Mouse (Mus musculus): ENCODE measurements around the gene Dhx9.

GRCm38 (mm10) chr1:153431701-153432100 is 55.8 kb downstream of the Dhx9 start:
- no peak for TF ChIP-seq CTCF (IDR thresholded peaks at IDR 0.05; ENCODE audit: low read depth)
- no peak for TF ChIP-seq EP300 (IDR thresholded peaks at IDR 0.05; ENCODE audit: low read depth)

All from liver, embryonic 14.5 days (tissue).